10 mouse cellular contexts compared by ENCODE assay signal in genomic region chr11:96873601-96874140, GRCm38 (mm10). TPM values are rescaled to one million over a fixed set of nuclear protein-coding genes. Genes with fewer than 3 reads are reported as not detected.
DNase-seq lines count a peak whose midpoint lies in the region; ATAC-seq lines count a peak whose summit lies in the region.
"Had no signal": no experiment of that assay in that cellular context is flagged by ENCODE, and none has a peak within 500 bp of the region (broad histone marks: within the 10 kb centered on the region; RNA-seq: fewer than 3 reads in every experiment).

No protein-coding gene starts in this region.

- peak; percentile 33 for DNase-seq in left cerebral cortex, postnatal 4 days
- DNase-seq in left cerebral cortex, adult 11 months (ENCODE audit: low spot score) = no peak
- peak; percentile 54 for DNase-seq in limb, embryonic 10.5 days (ENCODE audit: low spot score)
- DNase-seq in adrenal gland, postnatal 10 days = no peak
- no peak for DNase-seq in thymus, postnatal 0 days (ENCODE audit: low spot score)
- DNase-seq in left cerebral cortex, adult 8-10 months (ENCODE audit: low spot score in 2 of 2) = no peak
- DNase-seq: kidney, adult 18-20 months had no signal

- H3K36me3 ChIP-seq in forebrain, embryonic 13.5 days (ENCODE audit: poor library complexity, severe bottlenecking) = no peaks in the 10 kb centered on the region
- H3K36me3 ChIP-seq in limb, embryonic 10.5 days = no peaks in the 10 kb centered on the region
- no peaks in the 10 kb centered on the region for H3K36me3 ChIP-seq in neural tube, embryonic 15.5 days

- H3K27me3 ChIP-seq in forebrain, embryonic 13.5 days = no peaks in the 10 kb centered on the region
- H3K27me3 ChIP-seq in limb, embryonic 10.5 days (ENCODE audit: low read depth, poor library complexity, severe bottlenecking) = peaks cover 26% of the 10 kb centered on the region; the same call in 1 of the 2 replicates
- no peaks in the 10 kb centered on the region for H3K27me3 ChIP-seq in neural tube, embryonic 15.5 days (replicated peaks)

- no peak overlapping the region for H3K4me3 ChIP-seq in forebrain, embryonic 13.5 days
- H3K4me3 ChIP-seq in limb, embryonic 10.5 days = no peak overlapping the region
- no peak overlapping the region for H3K4me3 ChIP-seq in neural tube, embryonic 15.5 days (replicated peaks)

- peak overlapping the region; percentile 44 for H3K4me2 ChIP-seq in forebrain, embryonic 13.5 days
- 0 out of 2 replicates have a peak overlapping the region, but pooled peaks have one; percentile 29 for H3K4me2 ChIP-seq in neural tube, embryonic 15.5 days

- 4% methylated on average over 11 of the region's 11 CpGs for WGBS in forebrain, embryonic 13.5 days
- 12% methylated on average over 11 of the region's 11 CpGs for WGBS in limb, embryonic 10.5 days
- WGBS in neural tube, embryonic 15.5 days = 17% methylated on average over 11 of the region's 11 CpGs

- intact Hi-C loops in left cerebral cortex, postnatal 4 days (cut with DNase I) = no loop called here

- no peak for ATAC-seq in forebrain, embryonic 13.5 days
- ATAC-seq in neural tube, embryonic 15.5 days (ENCODE audit: low FRiP score) = no peak

- peaks cover 67% of the 10 kb centered on the region for H3K4me1 ChIP-seq in forebrain, embryonic 13.5 days
- peaks cover 52% of the 10 kb centered on the region for H3K4me1 ChIP-seq in limb, embryonic 10.5 days
- peaks cover 65% of the 10 kb centered on the region for H3K4me1 ChIP-seq in neural tube, embryonic 15.5 days

- peak overlapping the region; percentile 63 for H3K9ac ChIP-seq in forebrain, embryonic 13.5 days
- H3K9ac ChIP-seq in neural tube, embryonic 15.5 days (replicated peaks) = 0 out of 2 replicates have a peak overlapping the region, but pooled peaks have one; percentile 17
- H3K9ac ChIP-seq: liver, embryonic 14.5 days had no signal

- H3K9me3 ChIP-seq in forebrain, embryonic 13.5 days (replicated peaks) = no peaks in the 10 kb centered on the region
- H3K9me3 ChIP-seq in limb, embryonic 10.5 days (replicated peaks) = no peaks in the 10 kb centered on the region
- no peaks in the 10 kb centered on the region for H3K9me3 ChIP-seq in neural tube, embryonic 15.5 days (replicated peaks)

- peak overlapping the region; percentile 100 for H3K27ac ChIP-seq in forebrain, embryonic 13.5 days
- peak overlapping the region; percentile 86 for H3K27ac ChIP-seq in limb, embryonic 10.5 days
- H3K27ac ChIP-seq in neural tube, embryonic 15.5 days (replicated peaks) = peak overlapping the region; percentile 94
- H3K27ac ChIP-seq: liver, embryonic 14.5 days had no signal

RNA-seq across cellular contexts. Expression of gene Copz2, which starts 24.0 kb away (rescaled TPM):
- total RNA-seq in left cerebral cortex, postnatal 4 days (2021) = 1 to 10 TPM; 4.1 to 5.9 TPM
- polyA plus RNA-seq in forebrain, embryonic 13.5 days (2015; fragmentation: Nextera tagmentation; extraction: Ambion mirVana) = 12.3 and 13.8 TPM in 2 replicates
- polyA plus RNA-seq in limb, embryonic 10.5 days (2016; fragmentation: Nextera tagmentation; extraction: Ambion mirVana) = 25.9 and 39.9 TPM in 2 replicates
- 29.2 and 42.0 TPM in 2 replicates for polyA plus RNA-seq in neural tube, embryonic 15.5 days (2015; fragmentation: Nextera tagmentation; extraction: Ambion mirVana)
- total RNA-seq in adrenal gland, postnatal 10 days (2021) = 10 to 100 TPM; 45.5 to 50.3 TPM
- polyA plus RNA-seq in thymus, postnatal 0 days (2015; fragmentation: Nextera tagmentation; extraction: Ambion mirVana) = 55.8 and 60.7 TPM in 2 replicates
- 10 to 100 TPM in 1 of 4 experiments, 1 to 10 TPM in 3; 6.4 to 10.7 (median 6.8) TPM for total RNA-seq in left cerebral cortex, adult 8-10 months (2022)

RNA-seq across cellular contexts. Expression of gene Cdk5rap3, which starts 42.6 kb away (rescaled TPM):
- 10 to 100 TPM; 63.3 to 65.4 TPM for total RNA-seq in left cerebral cortex, postnatal 4 days (2021)
- 102 and 104 TPM in 2 replicates for polyA plus RNA-seq in forebrain, embryonic 13.5 days (2015; fragmentation: Nextera tagmentation; extraction: Ambion mirVana)
- 85.3 and 90.0 TPM in 2 replicates for polyA plus RNA-seq in limb, embryonic 10.5 days (2016; fragmentation: Nextera tagmentation; extraction: Ambion mirVana)
- 82.4 and 85.7 TPM in 2 replicates for polyA plus RNA-seq in neural tube, embryonic 15.5 days (2015; fragmentation: Nextera tagmentation; extraction: Ambion mirVana)
- total RNA-seq in adrenal gland, postnatal 10 days (2021) = 10 to 100 TPM; 54.1 to 54.9 TPM
- 105 and 116 TPM in 2 replicates for polyA plus RNA-seq in thymus, postnatal 0 days (2015; fragmentation: Nextera tagmentation; extraction: Ambion mirVana)
- total RNA-seq in left cerebral cortex, adult 8-10 months (2022) = 10 to 100 TPM; 40.6 to 44.6 (median 41.9) TPM

RNA-seq across cellular contexts. Expression of gene Nfe2l1, which starts 43.9 kb away (rescaled TPM):
- total RNA-seq in left cerebral cortex, postnatal 4 days (2021) = 100 to 1,000 TPM; 108 to 115 TPM
- 49.0 and 56.2 TPM in 2 replicates for polyA plus RNA-seq in forebrain, embryonic 13.5 days (2015; fragmentation: Nextera tagmentation; extraction: Ambion mirVana)
- 60.0 and 69.3 TPM in 2 replicates for polyA plus RNA-seq in limb, embryonic 10.5 days (2016; fragmentation: Nextera tagmentation; extraction: Ambion mirVana)
- polyA plus RNA-seq in neural tube, embryonic 15.5 days (2015; fragmentation: Nextera tagmentation; extraction: Ambion mirVana) = 71.8 and 78.2 TPM in 2 replicates
- 100 to 1,000 TPM; 300 to 307 TPM for total RNA-seq in adrenal gland, postnatal 10 days (2021)
- 34.9 and 40.6 TPM in 2 replicates for polyA plus RNA-seq in thymus, postnatal 0 days (2015; fragmentation: Nextera tagmentation; extraction: Ambion mirVana)
- 100 to 1,000 TPM; 301 to 348 (median 321) TPM for total RNA-seq in left cerebral cortex, adult 8-10 months (2022)

RNA-seq across cellular contexts. Expression of gene Prr15l, which starts 54.2 kb away (rescaled TPM):
- total RNA-seq in left cerebral cortex, postnatal 4 days (2021) = not detected
- polyA plus RNA-seq in forebrain, embryonic 13.5 days (2015; fragmentation: Nextera tagmentation; extraction: Ambion mirVana) = 0.08 and 0.25 TPM in 2 replicates
- 0.58 and 0.71 TPM in 2 replicates for polyA plus RNA-seq in limb, embryonic 10.5 days (2016; fragmentation: Nextera tagmentation; extraction: Ambion mirVana)
- polyA plus RNA-seq in neural tube, embryonic 15.5 days (2015; fragmentation: Nextera tagmentation; extraction: Ambion mirVana) = 0.47 and 5.2 TPM in 2 replicates
- under 1 TPM; 0.24 to 0.66 TPM for total RNA-seq in adrenal gland, postnatal 10 days (2021)
- 1.0 and 1.5 TPM in 2 replicates for polyA plus RNA-seq in thymus, postnatal 0 days (2015; fragmentation: Nextera tagmentation; extraction: Ambion mirVana)
- total RNA-seq in left cerebral cortex, adult 8-10 months (2022) = not detected

Comparison
In these comparisons a context has a peak if more than half of its experiments do, and no peak if none do; other contexts are left out.
1. DNase-seq: peak in left cerebral cortex, postnatal 4 days (single experiment) and limb, embryonic 10.5 days (single experiment); none in left cerebral cortex, adult 11 months (single experiment), adrenal gland, postnatal 10 days (single experiment), thymus, postnatal 0 days (single experiment) and left cerebral cortex, adult 8-10 months (0 of 2).
2. Peak in every context shown above with its lines, with median percentiles within 50 percentile points of each other: H3K27ac ChIP-seq.